ENCODE assay signal across 10 mouse cellular contexts in the genomic region with DNA sequence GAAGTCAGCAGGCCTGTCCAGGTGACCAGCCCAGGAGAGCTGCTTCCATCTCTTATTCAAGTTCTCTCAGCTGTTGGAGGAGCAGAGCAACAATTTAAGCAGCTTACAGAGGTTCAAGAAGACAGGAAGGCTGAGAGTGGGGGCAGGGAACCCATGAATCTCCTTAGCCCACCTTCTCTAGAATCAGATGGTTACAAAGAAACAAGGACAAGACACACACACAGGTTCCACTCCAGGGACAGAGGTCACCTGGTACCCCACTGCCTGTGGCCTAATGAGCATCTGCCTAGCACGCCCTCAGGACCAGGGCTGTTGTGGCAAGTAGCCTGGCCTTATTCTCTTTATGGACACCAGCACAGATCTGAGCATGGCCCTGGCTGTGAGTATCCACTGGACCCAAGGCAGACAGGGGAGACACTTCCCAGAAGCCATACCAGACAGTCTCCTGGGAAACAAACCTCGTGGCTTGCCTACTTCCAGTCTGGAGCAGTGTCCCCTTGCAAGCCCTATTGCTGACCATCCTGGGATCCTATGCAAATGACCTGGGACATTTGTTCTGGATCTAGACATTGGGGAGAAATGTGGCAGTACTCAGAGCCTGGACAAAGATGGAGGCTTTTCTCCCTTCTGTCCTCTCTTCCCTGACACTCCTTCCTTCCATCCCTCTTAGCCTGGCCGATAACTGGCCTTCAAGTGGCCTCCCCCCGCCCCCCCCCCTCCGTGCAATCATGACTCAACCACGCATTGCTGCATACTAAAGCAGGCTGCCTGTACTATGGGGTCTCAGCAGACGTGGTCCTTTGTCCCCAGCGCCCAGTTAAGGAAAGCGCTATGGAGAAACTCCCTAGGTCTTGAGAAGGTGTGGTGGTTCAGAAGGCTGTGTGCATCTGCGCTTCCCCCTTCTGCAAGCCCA. TPM values are rescaled to one million over a fixed set of nuclear protein-coding genes. Genes with fewer than 3 reads are reported as not detected.
A peak's percentile ranks its signal among the peaks of the same experiment; 100 is the strongest.
DNase-seq lines count a peak whose midpoint lies in the region; TF ChIP-seq lines count a peak whose summit lies in the region.
"Had no signal": no experiment of that assay in that cellular context is flagged by ENCODE, and none has a peak within 500 bp of the region (broad histone marks: within the 10 kb centered on the region; RNA-seq: fewer than 3 reads in every experiment).

No protein-coding gene starts in this region.

- DNase-seq in cerebellum, adult 2 months: peak in 1 of 2 experiments; percentile 46
- no peak for DNase-seq in cerebellum, postnatal 25 days
- DNase-seq in testis, postnatal 14 days (ENCODE audit: low spot score): peak; percentile 35
- no peak for DNase-seq in testis, postnatal 10 days (ENCODE audit: low spot score)
- peak; percentile 63 for DNase-seq in mesoderm, embryonic 11.5 days (ENCODE audit: low read depth, low spot score)
- DNase-seq in urinary bladder, postnatal 14 days (ENCODE audit: low spot score): no peak
- no peak for DNase-seq in left cerebral cortex, adult 11 months (ENCODE audit: low spot score)
- DNase-seq in layer of hippocampus, adult 9-11 months: no peak

- H3K4me3 ChIP-seq in cerebellum, adult 2 months (replicated peaks; ENCODE audit: insufficient read depth, low read depth, low read length): peak overlapping the region; percentile 74

- WGBS in cerebellum, adult 2 months: 10% methylated on average over 9 of the region's 10 CpGs

- peaks cover 22% of the 10 kb centered on the region for H3K4me1 ChIP-seq in cerebellum, adult 2 months (ENCODE audit: control insufficient read depth, insufficient read depth, low read length)

- peak overlapping the region; percentile 98 for H3K27ac ChIP-seq in cerebellum, adult 2 months (ENCODE audit: insufficient read depth, low read length)
- H3K27ac ChIP-seq: liver, embryonic 14.5 days had no signal

- no peak for TF ChIP-seq POLR2A in cerebellum, adult 2 months (IDR thresholded peaks at IDR 0.05; ENCODE audit: borderline replicate concordance, insufficient read depth, low read length)

- TF ChIP-seq CTCF in cerebellum, adult 2 months (IDR thresholded peaks at IDR 0.05; ENCODE audit: borderline replicate concordance, insufficient read depth, low read depth, low read length): no peak

- no peaks in the 10 kb centered on the region for H3K27me3 ChIP-seq in cerebellum, adult 2 months (ENCODE audit: control insufficient read depth, insufficient read depth, low read length)

RNA-seq across cellular contexts. Expression of a gene that starts 38.5 kb away (rescaled TPM):
- polyA plus RNA-seq in cerebellum, adult 2 months (2012; rRNA removed): not detected in 2 replicates
- polyA plus RNA-seq: liver, embryonic 14.5 days; thymus, postnatal 0 days had no signal

Comparison
In these comparisons a context has a peak if more than half of its experiments do, and no peak if none do; other contexts are left out.
1. DNase-seq: peak in testis, postnatal 14 days (single experiment) and mesoderm, embryonic 11.5 days (single experiment); none in cerebellum, postnatal 25 days (0 of 2), testis, postnatal 10 days (single experiment), urinary bladder, postnatal 14 days (single experiment), left cerebral cortex, adult 11 months (single experiment) and layer of hippocampus, adult 9-11 months (single experiment).